ENCODE assay signal across 20 mouse cellular contexts in genomic region chr2:124573734-124574133, GRCm38 (mm10).
DNase-seq lines count a peak whose midpoint lies in the region; ATAC-seq lines count a peak whose summit lies in the region.
"Had no signal": no experiment of that assay in that cellular context is flagged by ENCODE, and none has a peak within 500 bp of the region (broad histone marks: within the 10 kb centered on the region; RNA-seq: fewer than 3 reads in every experiment).

No protein-coding gene starts in this region.

- DNase-seq in MEL-GATA-1-ER (ENCODE audit: extremely low read depth, low read depth), result peak; percentile 11
- DNase-seq in gastrocnemius, postnatal 25 days, result no peak
- DNase-seq in ovary, adult 18-20 months (ENCODE audit: low spot score), result no peak
- DNase-seq in thymus, adult 18-20 months, result no peak
- DNase-seq: adrenal gland, postnatal 10 days; cerebellum, adult 11 months; cerebellum, adult 2 months; cerebellum, adult 9-11 months; forebrain, postnatal 0 days; gastrocnemius, adult 2 months; gastrocnemius, postnatal 14 days; heart, adult 2 months; heart, postnatal 14 days; heart, postnatal 4 days had no signal

- peak; percentile 76 to 77 for ATAC-seq in hematopoietic stem cell, adult 5-6 weeks (replicated peaks in 1 of 2; ENCODE audit: insufficient read depth in 1 of 2, low FRiP score in 2 of 2, low TSS enrichment in 1 of 2, low read depth in 1 of 2, poor library complexity in 2 of 2, severe bottlenecking in 2 of 2)
- ATAC-seq in neutrophil, adult 5-6 weeks (ENCODE audit: extremely low read depth, insufficient number of reproducible peaks, low FRiP score, poor library complexity, severe bottlenecking), result peak; percentile 69; the same call in 1 of the 2 replicates
- ATAC-seq: CD4-positive, CD25-positive, alpha-beta regulatory T cell, adult 4 months; forebrain, embryonic 14.5 days; forebrain, postnatal 0 days; intestine, postnatal 0 days; Patski had no signal
